Mouse (Mus musculus): ENCODE measurements around the gene Mb.

DNA sequence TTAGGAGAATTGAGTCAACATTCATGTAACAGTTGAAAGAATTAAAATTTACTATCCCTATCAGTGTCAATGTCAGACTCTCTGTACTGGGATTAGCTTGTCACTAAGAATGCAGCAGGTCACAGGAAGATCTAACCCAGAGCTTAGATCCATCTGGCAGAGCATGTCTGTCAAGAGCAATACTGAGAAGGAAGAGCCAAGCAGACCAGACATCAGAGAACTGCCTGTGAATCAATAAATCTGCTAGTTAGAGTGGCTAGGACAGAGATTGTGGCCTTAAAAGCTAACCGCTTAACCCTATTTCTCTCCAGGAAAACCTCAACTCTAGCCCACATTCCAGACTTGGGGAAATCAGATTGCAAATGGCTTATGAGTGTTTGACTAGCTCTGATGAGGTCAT lies 36.0 kb upstream of the Mb start:
- TF ChIP-seq POLR2A (IDR thresholded peaks at IDR 0.05; ENCODE audit: low read depth, low read length) (no peak), CTCF (IDR thresholded peaks at IDR 0.05; ENCODE audit: extremely low read depth, insufficient read depth, insufficient read length, insufficient replicate concordance) (no peak)

All from spleen, adult 2 months (tissue).